Mouse (Mus musculus): Measurements from ENCODE around the gene Acsm5.
"Not testable (repeated sequence)": the region's sequence is repeated elsewhere in the genome, so short reads cannot be mapped to it uniquely, and the experiment has no call there.

Acsm5 gene

DNA sequence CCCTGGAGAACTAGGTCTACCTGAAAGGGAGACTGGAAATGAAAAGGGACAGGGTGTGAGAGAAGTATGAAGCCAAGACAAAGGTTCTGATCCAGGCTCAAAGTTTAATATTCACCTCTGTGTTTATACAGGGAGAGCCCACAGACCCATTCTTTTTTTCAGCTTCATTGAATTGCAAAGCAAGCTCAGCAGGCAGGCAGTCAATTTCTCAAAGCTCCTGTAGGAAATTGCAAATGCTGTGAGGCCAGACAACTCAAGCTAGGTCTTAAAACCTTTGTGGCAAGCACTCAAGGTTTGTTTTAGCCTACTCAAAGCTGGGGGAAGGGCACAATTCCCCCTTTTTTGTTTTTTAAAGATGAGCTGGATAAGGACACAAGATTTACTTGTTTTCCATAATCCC lies 26.3 kb downstream of the Acsm5 start:
- DNase-seq (ENCODE audit: extremely low read depth, low read depth) = no peak

DNA sequence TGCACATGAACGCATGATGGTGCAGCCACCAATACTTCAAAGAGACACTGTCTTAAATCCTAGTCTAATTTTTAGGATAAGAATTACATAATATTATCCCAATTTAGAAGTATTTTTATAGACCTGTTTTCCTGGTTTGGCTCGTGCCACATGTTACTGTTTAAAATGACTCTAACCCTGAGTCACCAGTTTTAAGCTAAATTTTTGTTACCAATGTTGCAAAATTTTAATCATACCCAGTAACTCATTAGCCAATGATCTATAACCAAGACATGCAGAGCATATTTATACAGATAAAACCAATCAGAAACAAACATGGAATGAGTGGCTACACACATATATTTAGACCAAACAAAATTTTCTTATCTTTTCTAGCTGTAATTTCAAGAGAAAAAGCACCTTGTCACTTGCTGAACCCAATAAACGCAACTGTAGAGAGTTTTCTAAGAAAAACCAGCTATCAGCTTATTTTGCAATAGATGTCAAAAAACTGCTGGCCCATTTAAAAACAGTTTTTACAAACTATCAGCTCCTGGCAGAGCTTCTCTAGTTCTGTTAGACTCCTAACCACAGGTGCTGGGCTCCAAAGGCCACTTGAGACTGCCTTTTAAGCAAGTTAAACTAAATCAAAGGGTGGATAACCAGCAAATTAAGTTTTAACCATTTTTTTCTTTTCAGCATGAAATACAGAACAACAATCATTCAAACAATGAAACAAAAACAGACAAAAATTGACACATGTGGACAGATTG lies 31.4 kb downstream of the Acsm5 start:
- DNase-seq (ENCODE audit: extremely low read depth, low read depth) = no peak

DNA sequence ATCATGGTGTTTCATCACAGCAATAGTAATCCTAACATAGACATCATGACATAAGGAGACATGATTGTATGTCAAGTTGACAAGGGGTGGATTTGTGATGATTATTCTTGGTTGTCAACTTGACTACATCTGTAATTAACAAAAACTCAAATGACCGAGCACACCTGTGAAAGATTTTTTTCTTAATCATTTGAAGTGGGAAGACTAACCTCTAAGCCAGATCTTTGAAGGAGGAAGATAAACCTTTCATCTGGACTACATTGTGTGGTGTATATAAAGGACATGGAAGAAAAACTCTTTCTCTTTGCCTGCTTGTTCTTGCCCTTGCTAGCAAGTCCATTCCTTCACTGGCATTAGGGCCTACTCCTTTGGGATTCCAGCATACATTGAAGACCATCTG lies 34.8 kb downstream of the Acsm5 start, which contains the start of gene Acsm2:
Gene Acsm2 (plus strand): TSS at position 301 of the 400 bp plus-strand sequence.
- DNase-seq (ENCODE audit: extremely low read depth, low read depth) = no peak

DNA sequence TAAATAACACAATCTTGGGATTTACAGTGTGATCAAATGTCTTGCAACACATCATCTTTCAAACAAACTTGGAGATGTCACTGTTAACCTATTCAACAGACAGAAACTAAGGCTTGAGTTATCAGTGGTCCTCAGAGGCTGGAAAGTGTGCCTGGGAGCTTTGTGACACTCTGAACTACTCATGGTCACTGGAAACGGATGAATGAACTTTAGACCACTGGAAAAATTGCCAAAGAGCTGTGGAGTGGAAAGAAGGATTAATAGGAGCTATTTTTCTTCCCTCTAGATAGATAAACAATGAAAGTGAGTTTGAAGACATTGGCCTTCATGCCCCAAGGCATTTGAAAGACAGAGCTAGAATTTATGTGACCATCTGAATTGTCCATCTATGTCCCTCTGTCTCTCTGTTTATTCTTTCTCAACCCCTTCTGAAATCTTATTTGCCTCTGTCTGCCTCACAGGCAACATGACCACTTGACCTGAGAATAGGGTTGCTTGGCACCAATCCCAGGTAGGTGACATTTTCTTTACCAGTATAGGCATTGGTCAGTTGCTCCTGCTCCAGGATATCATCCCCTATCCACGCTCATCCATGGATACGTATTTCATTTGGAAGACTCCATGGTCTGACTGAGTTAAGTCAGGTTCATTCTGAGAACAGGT lies 40.7 kb downstream of the Acsm5 start:
- no peak for DNase-seq (ENCODE audit: extremely low read depth, low read depth)

DNA sequence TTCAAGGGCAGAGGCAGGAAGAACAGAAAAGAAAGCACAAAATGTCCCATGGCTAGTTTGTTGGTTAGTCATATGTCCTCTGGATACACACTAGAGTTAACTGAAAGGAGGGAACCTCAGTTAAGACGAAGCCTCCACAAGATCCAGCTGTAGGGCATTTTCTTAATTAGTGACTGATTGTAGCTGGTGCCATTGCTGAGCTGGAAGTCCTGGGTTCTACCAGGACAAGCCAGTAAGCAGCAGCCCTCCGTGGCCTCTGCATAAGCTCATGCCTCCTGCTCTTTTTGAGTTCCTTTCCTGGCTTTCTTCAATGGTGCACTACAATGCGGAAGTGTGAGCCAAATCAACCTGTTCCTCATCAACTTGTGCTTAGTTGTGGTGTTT lies 41.2 kb downstream of the Acsm5 start:
- DNase-seq (ENCODE audit: extremely low read depth, low read depth) = no peak

DNA sequence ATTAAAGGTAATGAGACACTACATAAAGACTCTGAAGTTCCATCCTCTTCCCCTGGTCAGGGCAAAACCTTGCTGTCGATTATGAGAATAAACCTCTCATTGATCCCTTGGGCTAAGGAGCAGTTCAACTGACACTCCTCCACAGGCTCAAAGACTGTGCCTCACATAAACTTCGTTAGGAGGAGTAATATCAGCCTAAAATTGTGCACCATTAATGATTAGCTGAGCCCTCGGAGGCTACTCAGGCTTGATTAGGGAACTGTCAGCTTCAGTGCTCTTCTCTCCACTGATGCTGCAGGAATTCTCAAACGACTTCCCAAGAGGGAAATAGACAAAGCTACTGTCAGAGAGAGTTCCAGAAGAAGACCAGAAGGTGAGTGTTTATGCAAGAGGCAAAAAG lies 42.2 kb downstream of the Acsm5 start:
- no peak for DNase-seq (ENCODE audit: extremely low read depth, low read depth)

DNA sequence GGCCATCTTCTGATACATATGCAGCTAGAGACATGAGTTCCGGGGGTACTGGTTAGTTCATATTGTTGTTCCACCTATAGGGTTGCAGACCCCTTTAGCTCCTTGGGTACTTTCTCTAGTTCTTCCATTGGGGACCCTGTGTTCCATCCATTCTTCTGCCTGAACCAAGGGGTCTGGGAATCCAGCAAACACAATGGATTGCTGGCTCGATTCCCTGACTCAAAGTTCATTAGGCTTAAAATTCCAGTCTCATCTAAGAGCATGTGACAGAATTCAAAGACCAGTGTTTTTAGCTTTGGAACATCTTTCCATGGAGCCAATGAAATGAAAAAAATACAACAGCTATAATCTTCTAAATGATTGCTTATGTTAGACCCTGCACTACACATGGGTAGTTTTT lies 43.2 kb downstream of the Acsm5 start:
- not testable (repeated sequence) for DNase-seq (ENCODE audit: extremely low read depth, low read depth)

DNA sequence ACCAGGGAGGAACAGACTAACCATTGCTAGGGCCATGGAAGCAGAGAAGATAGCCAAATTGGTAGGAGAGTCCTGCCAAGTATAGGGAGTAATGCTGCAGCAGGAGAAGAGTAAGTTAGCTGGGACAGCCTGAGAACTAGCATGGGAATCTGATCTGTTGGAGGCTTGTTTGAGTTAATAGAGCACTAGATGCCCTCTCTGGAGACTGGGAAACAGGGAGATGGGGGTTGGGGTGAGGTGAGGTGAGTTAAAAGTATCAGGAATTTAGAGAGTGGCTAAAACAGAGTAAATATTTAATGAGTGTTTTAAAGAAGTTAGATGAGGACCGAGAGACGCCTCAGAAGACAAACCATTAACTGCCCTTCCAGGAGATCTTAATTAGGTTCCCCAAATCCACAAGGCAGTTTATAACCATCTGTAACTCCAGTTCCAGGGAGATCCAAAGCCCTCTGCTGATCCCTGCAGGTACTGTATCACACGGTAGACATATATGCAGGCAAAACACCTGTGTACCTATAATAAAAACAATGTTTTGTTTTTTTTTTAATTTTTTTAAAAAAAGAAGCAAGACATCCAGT lies 75.4 kb downstream of the Acsm5 start:
- DNase-seq (ENCODE audit: extremely low read depth, low read depth) = no peak

Measured in MEL-GATA-1-ER (cell line).